In the genomic region with DNA sequence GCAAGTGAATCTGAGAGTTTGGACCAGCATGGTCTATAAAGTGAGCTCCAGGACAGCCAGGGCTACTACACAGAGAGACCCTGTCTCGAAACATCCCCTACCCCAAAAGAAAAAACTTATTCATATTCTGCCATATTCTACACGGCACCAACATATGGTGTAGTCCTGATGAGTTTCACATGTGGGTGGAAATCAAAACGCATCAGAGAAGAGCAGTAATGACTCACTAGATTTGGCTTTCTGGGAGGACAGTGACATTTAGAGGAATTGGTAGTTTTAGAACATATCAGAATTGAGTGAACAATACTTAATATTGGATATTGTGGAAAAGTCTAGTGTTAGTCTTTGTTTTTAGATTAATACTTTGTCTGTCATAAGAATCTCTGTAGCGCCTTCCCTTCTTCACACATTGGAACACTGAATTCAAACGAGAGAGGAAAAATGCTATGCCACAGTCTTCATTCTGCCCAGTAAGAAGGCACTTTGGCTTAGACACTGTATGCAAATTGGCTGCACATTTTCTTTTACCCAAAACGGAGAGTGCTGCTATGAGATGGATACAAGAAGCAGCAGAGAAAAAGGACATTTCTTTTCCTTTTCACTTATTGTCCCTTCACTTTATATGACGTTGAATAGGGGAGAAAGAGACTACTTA, we compare ENCODE assay signal across 28 mouse cellular contexts. TPM values are rescaled to one million over a fixed set of nuclear protein-coding genes. Genes with fewer than 3 reads are reported as not detected.
DNase-seq lines count a peak whose midpoint lies in the region; ATAC-seq and TF ChIP-seq lines count a peak whose summit lies in the region.
"Had no signal": no experiment of that assay in that cellular context is flagged by ENCODE, and none has a peak within 500 bp of the region (broad histone marks: within the 10 kb centered on the region; RNA-seq: fewer than 3 reads in every experiment).

No protein-coding gene starts in this region.

- peaks cover 58% of the 10 kb centered on the region for H3K79me2 ChIP-seq in CH12.LX (replicated peaks; ENCODE audit: control insufficient read depth, extremely low read depth, insufficient read depth, poor library complexity, severe bottlenecking)

- TF ChIP-seq CTCF in forebrain, postnatal 0 days (IDR thresholded peaks at IDR 0.05; ENCODE audit: low read depth), result no peak
- no peak for TF ChIP-seq CTCF in CH12.LX (conservative IDR thresholded peaks at IDR 0.05 in 1 of 2, IDR thresholded peaks at IDR 0.05 in 1 of 2; ENCODE audit: low read depth in 2 of 2, low read length in 2 of 2)

- TF ChIP-seq EP300 in CH12.LX (IDR thresholded peaks at IDR 0.05; ENCODE audit: low read length), result no peak

- no peaks in the 10 kb centered on the region for H3K36me3 ChIP-seq in forebrain, postnatal 0 days (ENCODE audit: insufficient read depth)
- H3K36me3 ChIP-seq in forebrain, embryonic 10.5 days (replicated peaks), result peaks cover 35% of the 10 kb centered on the region
- peaks cover 0 to 46% of the 10 kb centered on the region in 2 experiments for H3K36me3 ChIP-seq in CH12.LX (replicated peaks in 1 of 2; ENCODE audit: control insufficient read depth in 1 of 2, insufficient read depth in 1 of 2, low read length in 1 of 2)
- H3K36me3 ChIP-seq in hindbrain, embryonic 12.5 days, result no peaks in the 10 kb centered on the region

- H3K4me1 ChIP-seq in forebrain, postnatal 0 days (ENCODE audit: insufficient read depth), result 0 out of 2 replicates have a peak, but pooled peaks cover 3% of the 10 kb centered on the region
- H3K4me1 ChIP-seq in forebrain, embryonic 10.5 days, result no peaks in the 10 kb centered on the region
- H3K4me1 ChIP-seq in CH12.LX (ENCODE audit: control insufficient read depth in 1 of 2, insufficient read depth in 2 of 2), result peaks cover 0 to 38% of the 10 kb centered on the region in 2 experiments; a peak in 2 of 4 replicates
- H3K4me1 ChIP-seq in hindbrain, embryonic 12.5 days, result no peaks in the 10 kb centered on the region

- H3K4me3 ChIP-seq in forebrain, postnatal 0 days (ENCODE audit: low read depth, low read length), result no peak overlapping the region
- no peak overlapping the region for H3K4me3 ChIP-seq in forebrain, embryonic 10.5 days
- no peak overlapping the region for H3K4me3 ChIP-seq in CH12.LX (replicated peaks in 1 of 3; ENCODE audit: low read depth in 2 of 3, low read length in 2 of 3, poor library complexity in 1 of 3)
- no peak overlapping the region for H3K4me3 ChIP-seq in hindbrain, embryonic 12.5 days
- H3K4me3 ChIP-seq: gastrocnemius, adult 2 months; heart, adult 2 months; heart, embryonic 12.5 days had no signal

- dilution Hi-C loops in CH12.LX (cut with MboI; ENCODE audit: extremely low pct_ligation_motif_present, extremely low pct_unique_long_range_greater_than_20kb, low sequenced_read_pairs), result no loop called here

- H3K9me3 ChIP-seq in forebrain, postnatal 0 days (ENCODE audit: low read length), result no peaks in the 10 kb centered on the region
- no peaks in the 10 kb centered on the region for H3K9me3 ChIP-seq in forebrain, embryonic 10.5 days
- H3K9me3 ChIP-seq in CH12.LX (replicated peaks; ENCODE audit: low read length), result no peaks in the 10 kb centered on the region
- no peaks in the 10 kb centered on the region for H3K9me3 ChIP-seq in hindbrain, embryonic 12.5 days (replicated peaks)
- H3K9me3 ChIP-seq: G1E; heart, embryonic 12.5 days had no signal

- H3K9ac ChIP-seq in forebrain, postnatal 0 days, result no peak overlapping the region
- no peak overlapping the region for H3K9ac ChIP-seq in CH12.LX (ENCODE audit: insufficient read depth, low read depth)
- H3K9ac ChIP-seq in hindbrain, embryonic 12.5 days, result no peak overlapping the region
- H3K9ac ChIP-seq: heart, embryonic 12.5 days; hindbrain, embryonic 14.5 days; liver, embryonic 14.5 days had no signal

- H3K27me3 ChIP-seq in forebrain, postnatal 0 days (ENCODE audit: insufficient read depth, low read length), result no peaks in the 10 kb centered on the region
- H3K27me3 ChIP-seq in forebrain, embryonic 10.5 days (ENCODE audit: poor library complexity, severe bottlenecking), result no peaks in the 10 kb centered on the region
- no peaks in the 10 kb centered on the region for H3K27me3 ChIP-seq in CH12.LX (replicated peaks)
- no peaks in the 10 kb centered on the region for H3K27me3 ChIP-seq in hindbrain, embryonic 12.5 days
- H3K27me3 ChIP-seq: heart, embryonic 12.5 days; Patski had no signal

- TF ChIP-seq RAD21 in CH12.LX (IDR thresholded peaks at IDR 0.05; ENCODE audit: low read depth, low read length), result no peak

- no peak for DNase-seq in forebrain, postnatal 0 days
- no peak for DNase-seq in forebrain, embryonic 10.5 days (ENCODE audit: extremely low spot score, low spot score)
- peak; percentile 50 for DNase-seq in layer of hippocampus, adult 9-11 months
- no peak for DNase-seq in layer of hippocampus, postnatal 25 days (ENCODE audit: extremely low spot score in 1 of 2, low spot score in 1 of 2)
- DNase-seq in 3T3-L1 (ENCODE audit: low read depth, low spot score) (peak; percentile 26), CH12.LX (ENCODE audit: extremely low read depth) (peak; percentile 15)
- DNase-seq in spleen, postnatal 36 days (ENCODE audit: low spot score in 2 of 2), result no peak
- DNase-seq: adrenal gland, postnatal 25 days; cerebellum, adult 9-10 months; cerebellum, postnatal 36 days; gastrocnemius, adult 2 months; heart, adult 2 months; heart, postnatal 4 days; kidney, adult 9 months; kidney, postnatal 10 days; liver; lung, adult 2 months; lung, postnatal 14 days; right cerebral cortex, postnatal 4 days; thymus, postnatal 14 days had no signal

- WGBS in forebrain, postnatal 0 days, result 50% methylated on average over 7 of the region's 7 CpGs
- WGBS in forebrain, embryonic 10.5 days, result 90% methylated on average over 7 of the region's 7 CpGs
- 88% methylated on average over 7 of the region's 7 CpGs for WGBS in hindbrain, embryonic 12.5 days

- H3K4me2 ChIP-seq in forebrain, postnatal 0 days (ENCODE audit: low read depth), result no peak overlapping the region
- no peak overlapping the region for H3K4me2 ChIP-seq in CH12.LX (ENCODE audit: insufficient read depth, low read depth, poor library complexity, severe bottlenecking)
- no peak overlapping the region for H3K4me2 ChIP-seq in hindbrain, embryonic 12.5 days (replicated peaks)
- H3K4me2 ChIP-seq: heart, embryonic 12.5 days; hindbrain, embryonic 14.5 days had no signal

- H3K27ac ChIP-seq in forebrain, postnatal 0 days (ENCODE audit: low read depth, low read length), result peak overlapping the region; percentile 22; the same call in 1 of the 2 replicates
- H3K27ac ChIP-seq in forebrain, embryonic 10.5 days, result no peak overlapping the region
- no peak overlapping the region for H3K27ac ChIP-seq in CH12.LX (ENCODE audit: insufficient read depth, low read depth)
- H3K27ac ChIP-seq in hindbrain, embryonic 12.5 days, result no peak overlapping the region
- H3K27ac ChIP-seq: gastrocnemius, adult 2 months; heart, adult 2 months; hindbrain, embryonic 14.5 days; liver, embryonic 14.5 days had no signal

- ATAC-seq in forebrain, postnatal 0 days, result peak; percentile 50; the same call in 1 of the 2 replicates
- no peak for ATAC-seq in hindbrain, embryonic 12.5 days (ENCODE audit: low FRiP score)
- ATAC-seq: intestine, postnatal 0 days; midbrain, embryonic 16.5 days; Patski had no signal

- TF ChIP-seq POLR2A in CH12.LX (IDR thresholded peaks at IDR 0.05; ENCODE audit: low read depth, low read length), result no peak

- in situ Hi-C loops in CH12.LX (cut with MboI; ENCODE audit: low pct_ligation_motif_present, low pct_unique_long_range_greater_than_20kb, low sequenced_read_pairs), result no loop called here

TF ChIP-seq in CH12.LX, 34 proteins besides CTCF, POLR2A, EP300 and RAD21:
- TF ChIP-seq ZMIZ1 (IDR thresholded peaks at IDR 0.05; ENCODE audit: low read depth, low read length) (no peak), ZNF384 (IDR thresholded peaks at IDR 0.05; ENCODE audit: low read depth, low read length) (no peak), MYC (IDR thresholded peaks at IDR 0.05; ENCODE audit: low read depth, low read length) (no peak), USF2 (conservative IDR thresholded peaks at IDR 0.05; ENCODE audit: low read depth, low read length) (no peak)

RNA-seq across cellular contexts. Expression of gene Celf1, which starts 35.1 kb away (rescaled TPM):
- total RNA-seq in forebrain, postnatal 0 days (2014; rRNA removed), result 74.5 and 83.7 TPM in 2 replicates
- 56.9 and 72.2 TPM in 2 replicates for polyA plus RNA-seq in forebrain, postnatal 0 days (2015; fragmentation: Nextera tagmentation; extraction: Ambion mirVana)
- 156 and 161 TPM in 2 replicates for polyA plus RNA-seq in forebrain, embryonic 10.5 days (2016; fragmentation: Nextera tagmentation; extraction: Ambion mirVana)
- total RNA-seq in layer of hippocampus, postnatal 25 days (2021), result 100 to 1,000 TPM; 138 to 153 TPM
- total RNA-seq in CH12.LX (2012; rRNA removed) (29.7 and 33.8 TPM in 2 replicates), CH12.LX (2014; rRNA removed) (50.9 and 52.8 TPM in 2 replicates)
- polyA plus RNA-seq in CH12.LX (2012; ENCODE audit: insufficient read length, low read depth), result 67.4 and 69.7 TPM in 2 replicates
- 146 and 151 TPM in 2 replicates for polyA plus RNA-seq in hindbrain, embryonic 12.5 days (2016; fragmentation: Nextera tagmentation; extraction: Ambion mirVana)

Comparison
In these comparisons a context has a peak if more than half of its experiments do, and no peak if none do; other contexts are left out.
1. DNase-seq: peak in layer of hippocampus, adult 9-11 months (single experiment), 3T3-L1 (single experiment) and CH12.LX (single experiment); none in forebrain, postnatal 0 days (single experiment), forebrain, embryonic 10.5 days (single experiment), layer of hippocampus, postnatal 25 days (0 of 2) and spleen, postnatal 36 days (0 of 2).